Mouse (Mus musculus) heart, postnatal 0 days (tissue): ENCODE measurements around the gene Klhl29. TPM values are rescaled to one million over a fixed set of nuclear protein-coding genes. Genes with fewer than 3 reads are reported as not detected.

Experiments used
- ATAC-seq: fragments of 200-750 bp; cut with Nextera tagmentation; 2 replicates; pipeline ENCODE4 v1.8.0; 2017; ENCODE audit warnings: low read depth, moderate number of reproducible peaks, moderate library complexity; ENCODE audit not compliant: insufficient read depth
- DNase-seq: peaks from one replicate; pipeline ENCODE4 v3.0.0-alpha.2; 2016; ENCODE audit warnings: low spot score
- H3K27ac ChIP-seq: fragments of 300-500 bp; sonication (generic); 2 replicates; pipeline ENCODE4 v1.5.1; 2014; ENCODE audit warnings: low read depth, mild to moderate bottlenecking
- H3K27me3 ChIP-seq: fragments of 300-500 bp; sonication (generic); 2 replicates; pipeline ENCODE4 v1.6.1; 2014; ENCODE audit warnings: low read length, mixed read lengths; ENCODE audit not compliant: control insufficient read depth, insufficient read depth
- H3K36me3 ChIP-seq: fragments of 300-500 bp; sonication (generic); replicated peaks from 2 replicates; pipeline ENCODE4 v1.6.1; 2014; ENCODE audit warnings: low read length, mixed read lengths; ENCODE audit not compliant: control insufficient read depth, insufficient read depth
- H3K4me1 ChIP-seq: fragments of 300-500 bp; sonication (generic); 2 replicates; pipeline ENCODE4 v1.6.1; 2014; ENCODE audit warnings: antibody characterized with exemption; ENCODE audit not compliant: control insufficient read depth, insufficient read depth
- H3K4me2 ChIP-seq: fragments of 300-500 bp; sonication (generic); 2 replicates; pipeline ENCODE4 v1.6.1; 2014; ENCODE audit warnings: low read depth, mild to moderate bottlenecking, low read length, moderate library complexity
- H3K4me3 ChIP-seq: fragments of 300-500 bp; sonication (generic); 2 replicates; pipeline ENCODE4 v1.5.1; 2014; ENCODE audit warnings: low read depth, low read length
- H3K9ac ChIP-seq: fragments of 300-500 bp; sonication (generic); replicated peaks from 2 replicates; pipeline ENCODE4 v1.6.1; 2014; ENCODE audit warnings: low read depth, low read length, mixed read lengths
- H3K9me3 ChIP-seq: fragments of 300-500 bp; sonication (generic); replicated peaks from 2 replicates; pipeline ENCODE4 v1.6.1; 2016; ENCODE audit warnings: low read length; ENCODE audit not compliant: control insufficient read depth
- CTCF ChIP-seq: IDR thresholded peaks from 2 replicates; pipeline ENCODE4 v1.5.1; 2016; ENCODE audit warnings: antibody characterized with exemption, control low read depth, low read depth
- EP300 ChIP-seq: IDR thresholded peaks from 2 replicates; pipeline ENCODE4 v1.6.1; 2016; ENCODE audit warnings: antibody characterized with exemption, low read depth
- WGBS: fragments of 180-500 bp; shearing (Covaris S2); extraction: QIAGEN DNeasy Blood & Tissue Kit; methylation state at CpG from one replicate; pipeline ENCODE4 v1.1.7; 2014; 5-methylcytosine and 5-hydroxymethylcytosine counted together
- polyA plus RNA-seq: library from polyadenylated mRNA; unstranded; fragments of >200 nt; fragmentation: Nextera tagmentation; extraction: Ambion mirVana; gene quantifications from 2 replicates; pipeline ENCODE4 v1.2.1, GENCODE M21; 2015
- total RNA-seq: library from RNA; depleted of rRNA; stranded (reverse); fragments of >200 nt; gene quantifications from 2 replicates; pipeline ENCODE4 v1.2.3, GENCODE M21; 2014; ENCODE audit warnings: low replicate concordance

The Klhl29 gene
- total and polyA plus RNA-seq, 2 experiments from 2014 or later = 0.04 to 0.11 TPM

DNA sequence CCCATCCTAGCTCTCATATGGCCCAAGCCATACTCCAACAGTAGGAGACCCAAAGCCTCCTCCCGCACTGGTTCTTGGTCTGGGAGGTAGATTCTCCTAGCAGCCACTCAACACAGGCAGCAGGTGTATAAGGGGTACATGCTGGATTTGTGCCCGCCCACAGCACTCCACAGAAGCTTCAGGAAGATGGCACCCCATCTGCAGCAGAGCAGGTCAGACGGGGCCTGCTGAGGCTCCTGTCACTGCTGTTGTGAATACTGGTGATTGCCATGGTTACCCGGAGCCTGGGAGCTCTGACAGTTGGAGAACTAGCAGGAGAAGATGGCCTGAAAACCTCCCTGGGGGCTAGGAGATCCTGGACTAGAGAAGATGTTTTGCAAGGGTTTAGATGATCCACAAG lies 35.9 kb upstream of the Klhl29 start:
- Histone ChIP-seq H3K4me1 (peaks cover 5% of the 10 kb centered on the region; the same call in 1 of the 2 replicates), H3K9ac (no peak overlapping the region), H3K9me3 (no peaks in the 10 kb centered on the region), H3K27me3 (peaks cover 7% of the 10 kb centered on the region), H3K4me3 (no peak overlapping the region), H3K27ac (no peak overlapping the region), H3K36me3 (no peaks in the 10 kb centered on the region), H3K4me2 (no peak overlapping the region)
- DNase-seq = no peak
- TF ChIP-seq CTCF (no peak), EP300 (no peak)
- 74% methylated on average over 4 of the region's 4 CpGs for WGBS
- ATAC-seq = no peak

DNA sequence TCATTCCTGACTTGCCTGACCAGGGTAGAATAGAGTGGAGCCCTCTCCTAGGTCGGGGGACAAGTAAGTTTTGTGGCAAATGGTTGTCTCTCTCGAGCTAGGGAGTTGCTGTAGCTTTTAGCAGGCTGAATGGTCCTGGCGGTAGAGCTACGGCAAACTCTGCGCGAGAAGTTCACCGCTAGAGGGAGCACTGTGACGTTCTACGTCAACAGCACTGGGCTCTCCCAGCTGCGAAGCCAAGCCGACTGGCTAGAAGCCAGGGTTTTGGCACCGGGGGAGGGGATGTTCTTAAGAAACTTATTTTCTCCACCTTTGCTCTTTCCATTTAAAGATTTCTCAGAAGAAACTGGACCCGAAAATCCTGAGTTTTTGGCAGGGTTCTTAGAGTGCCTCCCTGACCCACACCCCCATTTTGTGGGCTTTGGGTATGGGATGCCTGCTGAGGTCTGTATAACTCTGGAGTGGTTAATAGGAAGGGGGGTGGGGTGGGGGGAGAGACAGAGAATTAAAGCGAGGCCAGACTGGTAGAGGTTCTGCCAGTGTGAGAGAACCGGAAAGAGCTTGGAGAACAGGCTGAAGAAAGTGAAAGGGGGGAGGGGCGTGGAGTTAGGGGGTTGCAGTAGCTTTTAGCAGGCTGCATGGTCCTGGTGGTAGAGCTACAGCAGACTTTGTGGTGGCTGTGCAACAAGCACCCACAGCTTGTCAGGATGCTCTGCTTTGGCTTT lies 35.1 kb upstream of the Klhl29 start:
- Histone ChIP-seq H3K27ac (no peak overlapping the region), H3K36me3 (no peaks in the 10 kb centered on the region), H3K9me3 (no peaks in the 10 kb centered on the region), H3K9ac (no peak overlapping the region), H3K4me2 (peak overlapping the region; percentile 47), H3K4me1 (peaks cover 5% of the 10 kb centered on the region; the same call in 1 of the 2 replicates), H3K27me3 (peaks cover 7% of the 10 kb centered on the region), H3K4me3 (no peak overlapping the region)
- peak; percentile 80 for ATAC-seq
- DNase-seq = peak; percentile 68
- 8% methylated on average over 16 of the region's 16 CpGs for WGBS
- TF ChIP-seq EP300 (no peak), CTCF (peak; percentile 87)

DNA sequence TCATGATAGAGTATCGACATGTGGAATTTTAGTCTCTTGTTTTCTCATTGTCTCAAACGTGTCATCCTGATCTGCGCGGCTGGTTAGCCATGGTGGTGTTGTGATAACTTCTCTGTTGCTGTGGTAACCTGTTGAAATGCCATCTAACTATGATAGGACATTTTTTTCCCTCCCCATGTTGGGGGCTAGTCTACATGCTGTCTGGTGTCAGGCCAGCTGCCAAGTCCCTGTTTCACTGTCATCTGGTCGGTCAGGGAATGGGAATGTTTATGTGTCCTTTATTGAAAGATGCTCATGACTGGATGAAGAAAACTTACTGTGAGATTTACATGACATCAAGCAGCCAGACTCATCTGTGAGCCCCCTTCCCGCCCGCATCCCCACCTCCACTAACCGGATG lies 31.7 kb upstream of the Klhl29 start:
- no peak overlapping the region for H3K4me2 ChIP-seq
- no peak overlapping the region for H3K27ac ChIP-seq
- no peaks in the 10 kb centered on the region for H3K36me3 ChIP-seq
- WGBS = 67% methylated on average over 8 of the region's 8 CpGs
- no peaks in the 10 kb centered on the region for H3K9me3 ChIP-seq
- no peak overlapping the region for H3K4me3 ChIP-seq
- ATAC-seq (no peak), DNase-seq (no peak)
- peaks cover 5% of the 10 kb centered on the region; the same call in 1 of the 2 replicates for H3K4me1 ChIP-seq
- H3K9ac ChIP-seq = no peak overlapping the region
- TF ChIP-seq CTCF (no peak), EP300 (no peak)
- H3K27me3 ChIP-seq = peaks cover 7% of the 10 kb centered on the region

DNA sequence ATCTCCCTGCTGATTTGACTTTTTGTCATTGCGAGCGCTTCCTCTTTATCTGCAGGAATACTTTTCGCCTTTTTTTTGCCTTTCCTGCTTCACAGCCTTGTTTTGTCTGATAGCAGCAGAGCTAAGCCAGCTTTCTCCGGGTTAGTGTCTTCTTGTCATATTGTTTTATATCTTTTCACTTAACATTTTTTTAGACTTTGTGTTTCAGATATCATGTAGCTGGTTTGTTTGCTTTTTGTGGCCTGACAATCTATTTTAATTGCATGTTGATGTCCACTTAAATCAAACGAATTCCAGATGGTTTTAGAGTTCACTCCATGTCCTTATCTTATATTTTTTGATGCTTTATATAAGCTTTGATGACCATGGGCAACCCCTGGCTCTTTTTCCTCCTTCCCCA lies 21.9 kb upstream of the Klhl29 start:
- 43% methylated on average over 5 of the region's 5 CpGs for WGBS

DNA sequence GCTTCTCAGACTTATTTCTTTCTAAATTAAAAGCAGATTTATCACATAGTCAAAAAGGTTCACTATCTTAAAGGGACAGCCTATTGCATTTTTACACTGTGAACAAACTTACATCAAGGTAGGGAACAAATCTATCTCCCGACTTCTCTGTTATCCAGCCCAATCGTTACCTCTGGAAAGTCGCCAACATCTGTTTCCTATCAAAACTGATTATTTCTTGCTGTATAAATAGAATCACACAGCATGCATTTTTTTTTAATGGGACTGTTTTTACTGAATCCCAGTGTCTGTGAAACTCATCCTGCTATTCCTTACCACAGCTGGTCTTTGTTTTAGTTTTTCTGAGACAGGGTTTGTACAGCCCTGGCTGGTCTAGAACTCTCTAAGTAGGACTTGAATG lies 19.7 kb upstream of the Klhl29 start:
- no peak for DNase-seq
- Histone ChIP-seq H3K27ac (no peak overlapping the region), H3K36me3 (no peaks in the 10 kb centered on the region), H3K4me1 (no peaks in the 10 kb centered on the region), H3K9ac (no peak overlapping the region), H3K27me3 (no peaks in the 10 kb centered on the region), H3K9me3 (no peaks in the 10 kb centered on the region), H3K4me3 (no peak overlapping the region), H3K4me2 (no peak overlapping the region)
- TF ChIP-seq CTCF (no peak), EP300 (no peak)
- ATAC-seq = no peak
- 24% methylated on average over 3 of the region's 3 CpGs for WGBS

More for the DNA sequence above, 21.9 kb upstream of the Klhl29 start:
- TF ChIP-seq CTCF (no peak), EP300 (no peak)
- DNase-seq (no peak), ATAC-seq (no peak)
- H3K36me3 ChIP-seq = no peaks in the 10 kb centered on the region
- H3K9me3 ChIP-seq = no peaks in the 10 kb centered on the region
- H3K9ac ChIP-seq = no peak overlapping the region
- no peaks in the 10 kb centered on the region for H3K4me1 ChIP-seq
- no peaks in the 10 kb centered on the region for H3K27me3 ChIP-seq
- no peak overlapping the region for H3K4me3 ChIP-seq
- H3K4me2 ChIP-seq = no peak overlapping the region
- no peak overlapping the region for H3K27ac ChIP-seq

DNA sequence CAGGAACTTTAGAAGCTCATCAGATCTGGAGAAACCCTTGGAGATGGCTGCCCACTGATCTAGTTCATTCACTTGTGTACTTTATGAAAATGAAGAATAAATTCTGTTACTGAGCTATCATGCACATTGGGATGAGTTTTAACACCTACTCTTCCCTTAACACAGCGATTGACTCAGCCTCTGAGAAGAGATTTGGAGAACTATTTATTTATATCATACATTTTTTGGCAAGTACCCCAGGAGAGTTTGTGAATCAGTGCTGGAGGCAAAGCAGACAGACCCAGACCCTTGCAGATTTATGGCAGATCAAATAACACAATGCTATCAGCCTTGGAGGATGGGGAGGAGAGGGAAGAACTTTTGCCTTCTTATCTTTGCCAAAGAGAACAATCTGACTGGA lies 11.6 kb upstream of the Klhl29 start:
- Histone ChIP-seq H3K9ac (no peak overlapping the region), H3K27ac (no peak overlapping the region), H3K9me3 (no peaks in the 10 kb centered on the region), H3K4me2 (no peak overlapping the region), H3K27me3 (no peaks in the 10 kb centered on the region), H3K36me3 (no peaks in the 10 kb centered on the region), H3K4me3 (no peak overlapping the region), H3K4me1 (no peaks in the 10 kb centered on the region)
- no peak for ATAC-seq
- WGBS = 53% methylated on average over 1 of the region's 1 CpGs
- DNase-seq = no peak
- no peak for TF ChIP-seq EP300
- TF ChIP-seq CTCF = no peak
